Mouse (Mus musculus) erythroblast, embryonic 14.5 days (primary cell): ENCODE results near the gene Tcf12.

Experiments used
- GATA1 ChIP-seq: IDR thresholded peaks from 2 replicates; pipeline ENCODE4 v1.6.1; 2012; ENCODE audit warnings: low read length, inconsistent platforms, mixed read lengths
- TAL1 ChIP-seq: IDR thresholded peaks from 3 replicates; pipeline ENCODE4 v1.6.1; 2012; ENCODE audit warnings: low read length, inconsistent platforms, mixed read lengths

- no peak for TF ChIP-seq GATA1
- no peak for TF ChIP-seq TAL1
These were observed 160.3 kb downstream of the Tcf12 start for GRCm38 (mm10) chr9:71951341-71951740.
